Mouse (Mus musculus) left cerebral cortex, adult 8-10 months (tissue): ENCODE results near the gene Orc3. TPM values are rescaled to one million over a fixed set of nuclear protein-coding genes. Genes with fewer than 3 reads are reported as not detected.

Source experiments
- DNase-seq, 2 experiments: peaks; one replicate each; pipeline ENCODE4 v3.0.0; 2022; ENCODE audit warnings: low spot score in 2 of 2
- total RNA-seq, 4 experiments: library from RNA; stranded (reverse); gene quantifications; 2 replicates each; pipeline ENCODE4 v1.2.4; 2022

The Orc3 gene
- 10 to 100 TPM; 50.4 to 54.8 (median 53.0) TPM for total RNA-seq

GRCm38 (mm10) chr4:34614630-34615094, at the start of gene Orc3, which contains the start of gene Rars2:
TSS of gene Orc3 (minus strand) at chr4:34614944.
TSS of gene Rars2 (plus strand) at chr4:34614957.
- DNase-seq = peak; percentile 82 to 89

DNA sequence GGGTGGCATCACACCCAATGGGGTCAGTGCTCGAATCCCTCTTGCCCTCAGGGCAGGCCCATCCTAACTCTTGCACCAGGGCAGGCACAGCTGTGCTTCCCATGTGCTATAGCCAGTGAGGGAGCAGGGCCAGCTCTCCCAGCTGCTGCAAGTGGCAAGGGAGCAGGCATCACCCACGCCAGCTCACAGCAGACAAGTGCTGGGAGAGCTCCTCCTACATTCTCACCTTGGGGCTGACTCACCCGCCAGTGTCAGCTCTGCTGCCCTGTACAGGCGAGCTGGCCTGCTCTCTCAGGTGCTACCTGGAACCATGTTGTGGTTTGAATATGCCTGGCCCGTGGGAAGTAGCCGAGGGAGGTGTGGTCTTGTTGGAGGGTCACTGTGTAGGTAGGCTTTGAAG, 47.2 kb upstream of the Orc3 start:
- DNase-seq = peak; percentile 21 to 66

DNA sequence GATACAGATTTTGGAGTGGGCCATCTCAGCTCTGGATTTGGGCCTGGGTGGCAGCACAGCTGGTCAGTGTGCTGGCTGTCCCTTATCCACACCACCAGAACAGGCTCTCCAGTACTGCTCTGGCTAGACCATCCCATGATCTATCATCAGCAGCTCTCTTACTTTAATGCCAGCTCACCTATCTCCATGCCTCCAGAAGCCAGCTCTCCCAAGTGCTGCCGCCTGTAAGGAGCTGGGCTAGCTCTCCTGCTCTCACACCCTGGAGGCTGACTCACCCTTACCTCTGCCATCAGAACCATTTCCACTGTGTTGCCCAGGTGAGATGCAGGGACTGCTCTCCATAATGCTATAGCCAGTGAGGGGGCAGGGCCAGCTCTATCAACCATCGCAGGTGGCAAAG, 46.8 kb upstream of the Orc3 start:
- DNase-seq = no peak

GRCm38 (mm10) chr4:34659012-34659411, 44.3 kb upstream of the Orc3 start:
- no peak for DNase-seq

DNA sequence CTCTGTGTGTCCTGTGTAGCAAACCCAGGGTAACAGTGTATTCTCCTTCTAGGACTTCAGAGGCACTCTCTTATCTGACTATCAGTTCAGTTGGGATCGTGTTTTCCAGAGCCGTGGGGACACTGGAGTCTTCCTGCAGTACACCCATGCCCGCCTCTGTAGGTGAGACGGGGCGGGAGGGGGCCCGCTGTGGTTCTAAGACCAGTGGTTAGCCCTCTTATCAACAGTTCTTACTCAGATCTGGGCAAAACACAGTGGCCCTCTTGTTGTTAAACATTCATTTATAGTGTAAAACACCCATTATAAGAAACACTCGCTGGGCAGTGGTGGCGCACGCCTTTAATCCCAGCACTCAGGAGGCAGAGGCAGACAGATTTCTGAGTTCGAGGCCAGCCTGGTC, 41.4 kb upstream of the Orc3 start:
- DNase-seq = no peak

DNA sequence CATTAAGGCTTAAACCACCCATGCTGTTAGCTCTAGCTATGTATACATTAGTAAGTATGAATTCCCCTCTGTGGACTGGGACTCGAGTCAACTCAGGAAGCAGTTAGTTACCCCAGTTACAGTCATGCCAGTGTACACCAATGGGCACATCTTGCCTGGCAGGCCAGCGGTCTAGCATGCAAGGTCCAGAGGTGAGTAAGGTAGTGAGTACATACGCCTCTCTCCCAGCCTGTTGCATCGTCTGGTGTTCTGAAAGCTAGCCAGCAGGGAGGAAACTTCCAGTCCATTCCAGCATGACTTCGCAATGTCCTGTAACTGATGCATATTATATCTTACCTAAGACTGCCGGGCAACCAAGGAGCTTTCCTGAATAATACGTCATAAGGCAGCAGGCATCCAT, 38.4 kb upstream of the Orc3 start:
- no peak for DNase-seq

- DNase-seq = no peak
Observed at GRCm38 (mm10) chr4:34644779-34645178, 30.0 kb upstream of the Orc3 start.

GRCm38 (mm10) chr4:34640731-34641130, 26.0 kb upstream of the Orc3 start:
- DNase-seq = no peak

DNA sequence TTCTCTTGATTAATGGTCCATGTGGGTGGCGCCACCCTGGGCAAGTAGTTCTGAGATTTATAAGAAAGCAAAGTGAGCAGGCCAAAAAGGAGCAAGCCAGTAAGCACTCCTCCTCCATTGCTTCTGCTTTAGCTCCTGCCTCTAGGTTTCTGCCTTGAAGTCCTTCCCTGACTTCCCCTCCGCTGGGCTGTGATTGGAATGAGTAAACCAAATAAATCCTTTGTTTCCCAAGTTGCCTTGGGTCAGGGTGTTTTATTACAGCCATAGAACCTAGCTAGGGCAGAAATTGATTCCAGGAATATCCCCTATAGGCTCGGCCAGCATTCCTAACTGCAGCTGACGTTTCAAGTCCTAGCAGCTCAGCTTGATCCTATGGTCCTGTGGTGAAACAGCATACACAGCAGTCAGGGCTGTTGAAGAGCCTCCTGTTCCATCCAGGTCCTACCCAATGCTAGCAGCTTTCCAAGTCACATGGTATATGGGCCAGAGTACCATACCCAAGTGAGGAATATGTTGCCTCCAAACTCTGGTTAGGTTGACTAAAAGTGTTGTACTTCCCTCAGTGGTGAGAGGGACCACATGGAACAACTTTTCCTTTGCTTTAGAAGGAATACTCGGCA, 25.1 kb upstream of the Orc3 start:
- no peak for DNase-seq

- no peak for DNase-seq
Observed at GRCm38 (mm10) chr4:34637851-34638250, 23.1 kb upstream of the Orc3 start.

- DNase-seq = no peak
Observed at GRCm38 (mm10) chr4:34637386-34637785, 22.6 kb upstream of the Orc3 start.

GRCm38 (mm10) chr4:34636036-34636435, 21.3 kb upstream of the Orc3 start:
- no peak for DNase-seq

- DNase-seq = no peak
Observed at GRCm38 (mm10) chr4:34634129-34634528, 19.4 kb upstream of the Orc3 start.

DNA sequence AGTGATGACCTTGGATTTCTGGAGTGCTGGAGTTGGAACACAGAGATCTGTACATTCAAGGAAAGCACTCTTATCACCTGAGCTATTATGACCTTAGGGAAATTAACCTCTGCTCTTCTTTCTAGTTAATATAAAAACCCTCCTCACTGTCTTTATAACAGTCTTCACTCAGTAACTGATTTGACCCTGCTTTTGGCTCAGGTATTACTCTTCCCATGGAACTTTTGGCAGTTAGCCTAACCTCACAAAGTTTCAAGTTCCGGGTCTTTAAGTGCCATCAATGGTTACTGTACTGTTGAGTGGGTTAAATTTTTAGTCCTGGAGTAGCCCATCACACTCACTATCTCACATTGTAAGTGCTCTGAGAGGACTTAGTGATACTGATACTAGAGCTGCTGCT, 15.2 kb upstream of the Orc3 start:
- no peak for DNase-seq

GRCm38 (mm10) chr4:34626401-34626800, 11.7 kb upstream of the Orc3 start:
- no peak for DNase-seq

DNA sequence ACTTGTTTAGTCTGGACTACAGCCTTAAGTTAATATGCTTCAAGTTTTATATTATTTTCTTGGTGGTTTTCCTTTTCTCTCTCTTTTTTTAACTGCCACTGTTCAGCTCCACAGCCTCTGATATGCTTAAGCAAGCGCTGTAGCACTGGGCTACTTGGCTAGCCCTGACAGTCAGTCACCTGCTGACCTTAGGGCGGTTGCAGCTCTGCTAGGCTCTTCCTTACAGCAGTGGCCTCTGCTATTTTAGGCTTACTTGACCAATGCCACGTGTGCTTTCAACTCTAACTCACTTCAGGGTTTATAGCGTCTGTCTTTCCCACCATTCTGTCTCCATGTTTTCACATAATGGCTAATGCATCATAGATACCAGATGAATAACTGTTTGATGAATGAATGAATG, 10.8 kb upstream of the Orc3 start:
- no peak for DNase-seq

- DNase-seq = no peak
Observed at GRCm38 (mm10) chr4:34616146-34616545, 1.4 kb upstream of the Orc3 start.

- peak in 1 of 2 experiments; percentile 19 for DNase-seq
Observed at GRCm38 (mm10) chr4:34615303-34615702, 559 bp upstream of the Orc3 start.

DNA sequence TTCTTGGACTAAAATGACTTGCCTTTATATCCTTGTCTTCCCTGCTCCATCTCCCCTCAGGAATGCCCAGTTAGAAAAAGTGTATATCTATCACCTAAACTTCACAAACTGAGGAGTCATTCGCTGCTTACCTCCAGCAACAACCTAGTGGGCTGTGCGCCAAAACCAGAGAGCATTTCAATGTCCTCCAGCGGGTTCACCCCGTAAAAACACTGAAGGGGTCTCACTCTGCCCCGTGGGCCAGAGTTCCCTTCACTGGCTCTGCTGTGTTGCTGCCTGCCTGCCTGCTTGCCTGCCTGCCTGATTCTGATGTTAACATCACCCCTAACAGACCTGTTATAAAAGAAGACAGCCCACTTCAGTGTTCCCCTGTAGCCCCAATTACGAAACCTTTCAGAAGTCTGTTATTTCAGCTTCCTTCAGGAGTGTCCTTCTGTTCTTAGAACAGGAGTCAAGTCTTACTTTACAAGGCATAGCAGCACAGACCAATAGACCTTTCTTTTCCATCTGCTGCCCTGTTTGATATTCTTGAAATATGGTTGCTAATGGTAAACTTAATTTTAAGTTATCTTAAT, 1.1 kb downstream of the Orc3 start:
- no peak for DNase-seq

DNA sequence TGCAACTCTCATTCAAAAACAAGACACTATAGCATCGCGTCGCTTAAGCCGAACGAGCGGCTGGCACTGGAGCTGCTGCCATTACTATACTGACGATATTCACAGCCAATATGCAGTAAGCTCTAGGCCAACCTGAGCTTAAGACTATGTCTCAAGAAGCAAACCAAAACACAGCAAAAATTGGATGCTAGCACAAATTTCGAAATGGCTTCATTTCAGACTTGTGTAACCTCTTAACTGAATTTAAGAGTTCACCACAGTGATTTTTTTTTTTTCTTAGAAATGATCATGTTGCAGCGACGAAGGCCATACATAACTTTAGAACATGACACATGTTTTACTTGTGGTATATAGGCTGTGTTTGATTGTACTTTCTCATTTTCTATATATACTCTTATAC, 8.1 kb downstream of the Orc3 start:
- DNase-seq = no peak

- DNase-seq = no peak
Observed at GRCm38 (mm10) chr4:34603123-34603522, 11.6 kb downstream of the Orc3 start.

DNA sequence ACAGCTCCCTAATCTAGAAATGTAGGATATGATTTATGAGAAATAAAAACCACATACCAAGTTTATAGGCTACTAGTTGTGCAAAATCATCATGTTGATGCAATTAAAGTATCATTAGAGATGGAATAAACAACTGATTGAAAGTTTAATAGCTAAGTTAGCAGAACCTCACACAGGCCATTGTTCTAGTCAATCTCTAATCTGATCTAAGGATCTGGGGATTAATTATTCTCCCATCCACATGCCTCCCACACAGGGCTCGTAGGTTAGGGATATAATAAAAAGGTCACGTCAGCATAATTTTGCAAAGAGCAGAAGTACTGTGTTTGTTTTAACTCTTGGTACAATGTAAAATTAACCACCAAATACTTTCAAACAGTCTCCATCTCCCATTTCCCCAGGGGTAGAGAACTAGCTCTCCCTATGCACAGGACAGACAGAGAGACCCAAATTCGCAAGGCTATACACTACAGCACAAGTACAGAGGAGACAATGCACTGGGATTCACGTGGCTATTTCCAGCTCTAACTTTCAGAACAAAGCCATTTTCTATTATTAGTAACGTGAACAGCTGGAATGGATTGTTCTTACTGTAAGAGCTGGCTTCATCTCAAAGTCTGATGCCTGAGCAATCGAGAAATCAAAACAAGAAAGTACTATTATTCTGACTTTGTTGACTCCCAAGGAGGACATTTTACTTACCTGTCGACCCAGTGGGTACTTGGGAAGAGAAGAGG, 29.7 kb downstream of the Orc3 start:
- no peak for DNase-seq

DNA sequence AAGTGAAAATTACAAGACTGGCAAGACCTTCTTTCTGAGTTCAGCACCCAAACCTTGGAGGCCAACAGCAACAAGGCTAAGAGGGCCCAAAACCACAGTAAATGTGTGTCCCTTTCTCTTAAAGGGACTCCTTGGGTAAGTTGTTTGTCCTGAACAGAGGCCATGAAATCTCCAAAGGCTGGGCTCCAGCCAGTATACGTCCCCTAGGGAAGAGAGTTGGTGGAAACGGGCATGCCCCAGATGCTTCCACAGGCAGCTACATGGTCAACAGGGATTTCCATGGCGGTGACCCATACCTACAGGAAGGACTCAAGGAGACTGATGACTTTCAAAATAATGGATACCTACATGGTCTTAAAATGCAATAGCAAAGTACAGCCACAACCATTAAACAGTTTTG, 31.3 kb downstream of the Orc3 start:
- no peak for DNase-seq
